Mouse (Mus musculus) erythroblast, embryonic 14.5 days (primary cell): ENCODE results near the gene Tmod2.

ENCODE experiments used
- GATA1 ChIP-seq: IDR thresholded peaks from 2 replicates; pipeline ENCODE4 v1.6.1; 2012; ENCODE audit warnings: low read length, inconsistent platforms, mixed read lengths
- TAL1 ChIP-seq: IDR thresholded peaks from 3 replicates; pipeline ENCODE4 v1.6.1; 2012; ENCODE audit warnings: low read length, inconsistent platforms, mixed read lengths

- TF ChIP-seq GATA1 (no peak), TAL1 (no peak)
Observed at GRCm38 (mm10) chr9:75528096-75528495, 83.0 kb downstream of the Tmod2 start.
